ENCODE assay signal across 9 mouse cellular contexts in the genomic region with DNA sequence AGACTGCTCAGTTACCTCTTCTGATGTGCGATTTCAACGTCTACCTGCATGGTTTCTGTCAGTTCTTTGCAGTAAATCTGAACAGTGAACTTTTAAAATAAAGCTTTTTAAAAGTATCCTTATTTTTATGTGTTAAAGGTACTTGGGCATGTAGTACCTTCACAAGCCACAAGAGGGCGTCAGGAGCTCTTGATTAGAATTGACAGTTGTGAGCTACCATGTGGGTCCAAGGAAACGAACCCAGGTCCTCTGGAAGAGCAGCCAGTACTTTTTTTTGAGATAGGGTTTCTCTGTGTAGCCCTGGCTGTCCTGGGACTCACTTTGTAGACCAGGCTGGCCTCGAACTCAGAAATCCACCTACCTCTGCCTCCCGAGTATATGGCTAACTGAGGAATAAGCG.
DNase-seq lines count a peak whose midpoint lies in the region; ATAC-seq and TF ChIP-seq lines count a peak whose summit lies in the region.
"Had no signal": no experiment of that assay in that cellular context is flagged by ENCODE, and none has a peak within 500 bp of the region (broad histone marks: within the 10 kb centered on the region; RNA-seq: fewer than 3 reads in every experiment).

No protein-coding gene starts in this region.

- no peak overlapping the region for H3K4me2 ChIP-seq in forebrain, postnatal 0 days (ENCODE audit: low read depth)
- no peak overlapping the region for H3K4me2 ChIP-seq in midbrain, postnatal 0 days (ENCODE audit: low read depth, low read length, poor library complexity, severe bottlenecking)

- H3K36me3 ChIP-seq in forebrain, postnatal 0 days (ENCODE audit: insufficient read depth) = peaks cover 54% of the 10 kb centered on the region
- peaks cover 32% of the 10 kb centered on the region for H3K36me3 ChIP-seq in midbrain, postnatal 0 days (ENCODE audit: insufficient read depth, low read length)

- H3K9me3 ChIP-seq in forebrain, postnatal 0 days (ENCODE audit: low read length) = no peaks in the 10 kb centered on the region
- H3K9me3 ChIP-seq in midbrain, postnatal 0 days (ENCODE audit: low read length) = no peaks in the 10 kb centered on the region
- H3K9me3 ChIP-seq: megakaryocyte, embryonic 14.5 days had no signal

- no peak overlapping the region for H3K4me3 ChIP-seq in forebrain, postnatal 0 days (ENCODE audit: low read depth, low read length)
- H3K4me3 ChIP-seq in midbrain, postnatal 0 days (ENCODE audit: low read depth, low read length) = no peak overlapping the region
- H3K4me3 ChIP-seq: megakaryocyte, embryonic 14.5 days had no signal

- no peaks in the 10 kb centered on the region for H3K4me1 ChIP-seq in forebrain, postnatal 0 days (ENCODE audit: insufficient read depth)
- no peaks in the 10 kb centered on the region for H3K4me1 ChIP-seq in midbrain, postnatal 0 days (ENCODE audit: insufficient read depth, low read length)
- H3K4me1 ChIP-seq: megakaryocyte, embryonic 14.5 days had no signal

- peak; percentile 54 for DNase-seq in adrenal gland, postnatal 10 days
- DNase-seq in adrenal gland, adult 8-10 months = no peak
- peak; percentile 13 for DNase-seq in layer of hippocampus, adult 9-10 months (ENCODE audit: low spot score)
- no peak for DNase-seq in layer of hippocampus, postnatal 36 days
- peak; percentile 67 for DNase-seq in adipocyte (ENCODE audit: low spot score)
- DNase-seq in forebrain, postnatal 0 days = peak; percentile 71
- DNase-seq in midbrain, postnatal 0 days (ENCODE audit: low spot score) = peak; percentile 68
- DNase-seq in frontal cortex, postnatal 25 days (ENCODE audit: low spot score in 2 of 2) = no peak

- H3K27me3 ChIP-seq in forebrain, postnatal 0 days (ENCODE audit: insufficient read depth, low read length) = no peaks in the 10 kb centered on the region
- no peaks in the 10 kb centered on the region for H3K27me3 ChIP-seq in midbrain, postnatal 0 days (ENCODE audit: insufficient read depth, low read length)
- H3K27me3 ChIP-seq: megakaryocyte, embryonic 14.5 days had no signal

- peak; percentile 74 for TF ChIP-seq CTCF in forebrain, postnatal 0 days (IDR thresholded peaks at IDR 0.05; ENCODE audit: low read depth)
- TF ChIP-seq CTCF in midbrain, postnatal 0 days (IDR thresholded peaks at IDR 0.05) = peak; percentile 77

- ATAC-seq in forebrain, postnatal 0 days = no peak; the same call in 1 of the 2 replicates
- ATAC-seq in midbrain, postnatal 0 days (ENCODE audit: low FRiP score) = no peak

- no peak overlapping the region for H3K27ac ChIP-seq in forebrain, postnatal 0 days (ENCODE audit: low read depth, low read length)
- no peak overlapping the region for H3K27ac ChIP-seq in midbrain, postnatal 0 days (ENCODE audit: low read depth, low read length)

- 40% methylated on average over 7 of the region's 7 CpGs for WGBS in forebrain, postnatal 0 days
- 38% methylated on average over 7 of the region's 7 CpGs for WGBS in midbrain, postnatal 0 days

- H3K9ac ChIP-seq in forebrain, postnatal 0 days = no peak overlapping the region
- no peak overlapping the region for H3K9ac ChIP-seq in midbrain, postnatal 0 days (replicated peaks; ENCODE audit: low read length, poor library complexity, severe bottlenecking)

Comparison
In these comparisons a context has a peak if more than half of its experiments do, and no peak if none do; other contexts are left out.
1. DNase-seq: peak in adrenal gland, postnatal 10 days (single experiment), layer of hippocampus, adult 9-10 months (single experiment), adipocyte (single experiment), forebrain, postnatal 0 days (single experiment) and midbrain, postnatal 0 days (single experiment); none in adrenal gland, adult 8-10 months (single experiment), layer of hippocampus, postnatal 36 days (0 of 2) and frontal cortex, postnatal 25 days (0 of 2).